Mouse (Mus musculus) olfactory bulb, adult 2 months (tissue): ENCODE data around the gene Pigyl.

Experiments
- CTCF ChIP-seq: fragments of 200-500 bp; IDR thresholded peaks from 2 replicates; pipeline ENCODE4 v1.5.1; 2012; ENCODE audit warnings: low read depth, mild to moderate bottlenecking, low read length, moderate library complexity; ENCODE audit not compliant: insufficient read depth
- POLR2A ChIP-seq: fragments of 200-500 bp; IDR thresholded peaks from 2 replicates; pipeline ENCODE4 v1.6.1; 2012; ENCODE audit warnings: mild to moderate bottlenecking, low read depth, low read length, moderate library complexity; ENCODE audit not compliant: insufficient read depth

- TF ChIP-seq CTCF (peak; percentile 37; the same call in 1 of the 2 replicates), POLR2A (no peak)
Observed at GRCm38 (mm10) chr9:22155614-22156013, 1.0 kb upstream of the Pigyl start.
